Mouse (Mus musculus) central nervous system, embryonic 14 days (tissue): ENCODE results near the gene Nebl. TPM values are rescaled to one million over a fixed set of nuclear protein-coding genes. Genes with fewer than 3 reads are reported as not detected.

Source experiments
- polyA plus RNA-seq: library from polyadenylated mRNA; depleted of rRNA; stranded (reverse); fragments of >200 nt; gene quantifications from 2 replicates; pipeline ENCODE4 v1.2.3, GENCODE M21; 2012; rRNA removed

The Nebl gene
- polyA plus RNA-seq: 7.2 and 8.7 TPM in 2 replicates

GRCm38 (mm10) chr2:17730957-17731830 is at the start of gene Nebl:
TSS of gene Nebl (minus strand) at chr2:17731464.

